Mouse (Mus musculus) ovary, postnatal 36 days (tissue): Measurements from ENCODE around the gene Hsd17b7.
"Not testable (repeated sequence)": the region's sequence is repeated elsewhere in the genome, so short reads cannot be mapped to it uniquely, and the experiment has no call there.

Experiments
- DNase-seq: peaks from one replicate; pipeline ENCODE4 v3.0.0; 2022; ENCODE audit warnings: low spot score, mixed read lengths

Gene Hsd17b7

DNA sequence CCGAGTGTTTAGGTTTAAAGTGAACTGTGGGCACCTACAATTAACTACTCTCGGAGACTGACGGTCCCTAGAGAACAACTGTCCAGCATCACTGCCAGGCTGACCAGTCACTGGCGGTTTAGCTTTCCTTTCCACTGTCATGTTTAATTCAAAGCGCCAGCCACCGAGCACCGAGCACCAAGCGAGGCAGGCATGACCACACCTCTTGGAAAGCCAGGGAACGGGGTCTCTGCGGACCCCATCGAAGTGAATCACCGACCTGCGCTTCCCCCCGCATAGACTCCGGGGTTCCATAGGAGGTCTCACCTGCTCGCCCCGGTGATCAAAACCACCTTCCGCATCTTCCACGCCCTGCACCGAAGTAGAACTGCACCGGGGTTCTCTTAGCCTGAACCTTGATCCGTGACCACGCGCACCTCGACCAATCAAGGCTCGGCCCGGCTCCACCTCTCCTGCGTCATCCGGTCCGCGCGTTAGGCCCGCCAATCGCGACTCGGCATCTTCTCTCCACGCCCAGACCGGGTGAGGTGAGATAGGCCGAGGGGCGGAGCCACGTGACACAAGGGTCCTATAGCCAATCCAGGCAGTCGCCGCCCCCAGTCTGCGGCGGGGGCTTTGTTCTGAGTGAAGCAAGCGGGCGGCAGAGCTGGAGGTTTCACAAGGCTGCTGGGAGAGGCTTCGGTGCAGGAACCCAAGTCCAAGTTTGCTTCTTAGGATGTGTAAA, at the start of gene Hsd17b7:
Gene Hsd17b7, minus strand, starts transcription at position 450 of the 724 bp plus-strand sequence.
- peak; percentile 98 for DNase-seq

- DNase-seq = no peak
Measured at GRCm38 (mm10) chr1:170014784-170015183, 45.7 kb upstream of the Hsd17b7 start.

DNA sequence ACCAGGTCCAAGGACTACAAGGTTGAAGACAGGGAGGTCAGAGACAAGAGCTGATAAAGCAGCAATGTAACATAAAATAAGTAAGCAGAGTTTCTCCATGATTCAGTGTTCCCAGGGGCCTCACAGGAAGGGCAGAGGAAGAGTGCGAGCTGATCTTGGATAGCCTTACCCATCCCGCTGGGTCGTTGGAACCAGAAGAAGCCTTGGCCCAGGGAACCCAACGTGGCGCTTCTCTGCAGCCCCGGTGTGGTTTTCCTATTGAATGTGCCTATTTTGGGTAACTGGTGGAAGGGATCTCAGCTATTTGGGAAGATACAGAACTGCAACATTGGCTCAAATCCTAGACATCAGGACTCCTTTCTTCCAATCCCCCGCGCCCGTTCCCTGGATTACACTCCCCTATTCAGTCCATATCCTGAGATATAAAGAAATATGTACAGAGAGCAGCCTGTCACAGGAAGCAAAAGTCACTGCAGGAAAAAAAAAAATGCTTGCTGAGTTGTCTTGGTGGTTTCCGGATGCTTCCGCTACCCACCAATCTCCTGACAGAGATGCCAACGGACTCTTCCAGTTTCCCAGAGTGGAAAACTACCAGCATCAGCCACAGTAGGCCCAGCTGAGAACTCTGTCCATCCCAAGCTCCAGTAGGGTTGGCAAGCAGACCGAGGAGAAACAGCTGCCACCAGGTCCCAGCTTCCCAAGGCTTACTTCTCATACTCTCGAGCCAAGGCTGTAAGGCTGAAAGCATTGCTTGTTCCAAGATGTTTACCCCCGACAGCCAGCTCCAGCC, 41.9 kb upstream of the Hsd17b7 start:
- no peak for DNase-seq

DNA sequence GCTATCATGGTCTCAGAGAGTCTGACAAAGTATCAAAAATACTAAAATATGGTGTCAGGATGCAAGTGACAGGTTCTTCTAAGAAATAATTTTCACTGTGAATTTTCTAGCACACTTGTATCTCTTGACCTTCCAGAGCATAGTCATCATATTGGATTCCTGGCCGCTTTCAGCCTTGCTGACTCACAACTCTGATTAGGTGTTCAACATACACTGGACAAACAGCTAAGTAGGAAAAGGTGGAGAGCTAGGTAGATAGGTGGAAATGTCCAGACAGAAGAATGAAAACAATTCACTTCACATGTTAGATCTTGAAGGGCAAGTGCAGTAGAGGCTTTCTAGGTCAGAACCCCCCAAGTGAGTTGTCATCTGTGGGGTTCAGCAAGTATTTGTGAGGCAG, 40.3 kb upstream of the Hsd17b7 start:
- no peak for DNase-seq

DNA sequence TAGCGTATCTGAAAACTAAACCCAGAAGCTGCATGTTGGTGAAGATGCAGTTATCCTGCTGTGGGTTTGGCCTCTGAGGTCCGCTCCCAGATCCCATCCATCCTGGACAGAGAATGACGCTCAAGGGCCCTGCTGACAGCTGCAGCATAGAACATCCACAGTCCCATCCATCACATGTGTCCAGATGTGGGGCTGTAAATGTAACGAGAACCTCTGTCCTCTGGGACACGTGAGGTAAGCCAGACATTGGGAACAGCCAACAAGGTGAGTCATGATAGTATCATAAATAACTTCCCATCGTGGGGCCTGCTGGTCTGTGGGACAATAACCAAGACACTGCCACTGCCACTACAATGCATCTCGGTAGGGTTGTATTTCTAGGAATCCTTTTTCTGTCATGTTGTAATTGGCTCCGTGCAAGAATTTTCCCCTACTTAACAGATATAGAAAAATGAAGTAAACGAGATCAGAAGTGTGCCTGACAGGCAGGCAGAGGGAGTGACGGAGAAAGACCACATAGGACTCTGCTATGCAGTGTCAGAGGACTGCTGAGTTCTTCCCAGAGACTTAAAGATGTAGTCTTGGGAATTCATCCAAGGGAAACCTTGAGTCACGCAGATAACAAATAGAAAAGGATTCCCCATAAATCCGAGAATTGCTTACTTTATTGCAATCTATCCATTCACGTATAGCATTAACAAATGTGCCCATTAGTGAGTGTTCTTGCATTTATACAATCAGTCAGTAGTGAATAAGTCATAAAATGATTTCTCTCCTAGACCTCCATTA, 39.6 kb upstream of the Hsd17b7 start:
- no peak for DNase-seq

DNA sequence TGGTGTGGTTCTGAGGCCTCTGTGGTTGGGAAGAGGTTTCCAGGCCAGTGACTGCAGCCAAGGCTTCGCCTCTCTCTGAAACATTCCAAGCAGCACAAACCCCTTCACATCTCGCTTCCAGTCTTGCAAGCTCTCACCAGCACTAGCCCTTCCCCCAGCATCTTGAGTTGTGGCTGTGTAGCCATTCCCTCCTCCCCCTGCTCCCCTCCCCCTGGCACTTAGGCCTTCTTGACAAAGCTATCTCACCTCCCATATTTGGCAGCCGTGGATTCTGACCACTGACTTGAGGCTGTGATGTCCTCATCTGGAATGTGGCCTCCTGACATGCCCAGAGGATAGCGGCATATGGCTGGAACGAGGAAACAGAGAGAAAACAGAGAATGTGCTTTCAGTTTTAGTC, 37.5 kb upstream of the Hsd17b7 start:
- DNase-seq = peak; percentile 11

GRCm38 (mm10) chr1:170005297-170005696, 36.3 kb upstream of the Hsd17b7 start:
- DNase-seq = no peak

DNA sequence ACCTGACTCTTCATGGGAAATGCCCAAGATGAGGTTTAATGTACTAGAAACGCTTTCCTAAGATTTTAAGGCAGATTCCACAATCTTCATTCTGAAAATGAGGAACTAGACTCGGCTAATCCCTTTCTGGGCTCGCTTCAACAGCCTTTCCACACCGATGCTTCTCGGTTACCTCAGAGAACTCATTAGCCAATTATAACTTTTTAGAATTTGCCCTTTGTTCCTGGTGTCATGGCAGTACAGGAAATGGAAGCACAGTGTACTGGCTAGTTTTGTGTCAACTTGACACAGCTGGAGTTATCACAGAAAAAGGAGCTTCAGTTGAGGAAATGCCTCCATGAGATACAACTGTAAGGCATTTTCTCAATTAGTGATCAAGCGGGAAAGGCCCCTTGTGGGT, 24.9 kb upstream of the Hsd17b7 start:
- DNase-seq = not testable (repeated sequence)

- DNase-seq = no peak
Measured at GRCm38 (mm10) chr1:169986166-169986565, 17.1 kb upstream of the Hsd17b7 start.

DNA sequence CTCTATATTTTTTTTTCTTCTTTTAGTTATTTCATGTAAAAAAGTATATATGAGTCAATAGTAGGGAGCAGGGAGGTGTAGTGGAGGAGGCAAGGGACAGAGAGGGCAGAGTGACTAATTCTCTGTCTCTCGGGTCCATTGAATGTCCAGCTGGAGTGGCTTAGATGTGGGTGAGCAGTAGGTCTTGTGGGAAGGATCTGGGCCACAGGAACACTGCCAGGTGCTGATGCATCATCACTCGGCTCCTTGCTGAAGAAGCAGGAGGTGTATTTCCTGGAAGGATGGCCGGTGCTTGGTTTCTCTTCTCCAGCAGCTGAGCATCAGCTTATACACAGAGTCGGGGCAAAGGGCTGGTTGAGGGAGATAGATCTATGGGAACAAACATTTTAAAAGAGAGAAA, 8.6 kb upstream of the Hsd17b7 start:
- DNase-seq = no peak

- no peak for DNase-seq
Measured at GRCm38 (mm10) chr1:169971998-169972397, 3.0 kb upstream of the Hsd17b7 start.

DNA sequence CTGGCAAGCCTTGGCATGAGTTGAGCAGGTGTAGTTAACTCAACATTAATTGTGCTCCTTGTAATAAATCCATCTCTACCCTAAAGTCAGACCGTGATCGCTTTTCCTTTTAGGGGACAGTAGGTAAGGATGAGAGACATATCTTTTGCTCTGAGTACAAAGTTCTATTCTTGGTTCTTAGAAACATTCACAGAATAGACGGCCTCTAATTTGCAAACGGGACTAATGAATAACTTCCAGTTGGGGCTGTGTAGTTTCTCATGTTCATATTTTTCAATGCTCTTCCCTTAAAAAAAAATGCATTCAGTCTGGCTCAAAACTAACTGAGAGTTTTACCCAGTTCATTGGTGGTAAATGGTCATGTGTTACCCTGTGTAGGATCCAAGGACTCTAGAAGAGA, 1.9 kb upstream of the Hsd17b7 start:
- no peak for DNase-seq

DNA sequence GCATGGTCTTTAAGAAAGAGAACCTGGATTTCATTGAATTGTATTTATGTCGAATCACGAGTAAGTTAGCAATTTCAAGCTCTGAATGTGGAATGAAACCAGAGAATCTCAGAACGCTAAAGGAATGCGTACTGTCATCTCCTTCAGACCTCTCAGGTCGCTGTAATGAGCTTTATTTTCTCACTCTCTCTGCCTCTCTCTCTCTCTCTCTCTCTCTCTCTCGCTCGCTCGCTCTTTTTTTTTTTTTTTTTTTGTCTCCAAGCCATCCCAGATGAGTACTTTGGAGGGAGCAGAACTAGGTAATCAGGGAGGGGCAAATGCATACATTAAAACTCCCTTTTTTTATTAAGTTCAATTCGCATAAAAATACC, 460 bp upstream of the Hsd17b7 start:
- DNase-seq = no peak

- no peak for DNase-seq
Measured at GRCm38 (mm10) chr1:169953106-169953505, 15.9 kb downstream of the Hsd17b7 start.

DNA sequence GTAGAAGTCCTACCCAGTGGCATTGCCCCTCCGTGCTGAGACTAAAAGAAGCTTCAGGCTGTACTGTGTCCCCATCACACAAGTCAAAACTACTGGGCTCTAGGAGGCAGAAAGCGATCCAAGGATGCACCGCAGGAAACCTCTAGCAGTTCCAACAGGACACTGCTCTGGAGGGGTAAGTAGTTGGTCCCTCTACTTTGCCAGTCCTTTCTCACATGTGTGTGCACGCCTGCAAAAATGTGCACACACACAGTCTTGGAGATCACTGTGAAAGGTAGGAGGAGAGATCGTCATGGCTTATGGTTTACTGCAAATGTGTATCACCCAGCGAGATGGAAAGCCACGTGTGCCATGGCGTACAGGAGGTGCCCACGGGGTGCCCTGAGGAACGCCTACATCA, 16.4 kb downstream of the Hsd17b7 start:
- DNase-seq = no peak

GRCm38 (mm10) chr1:169951561-169951960, 17.5 kb downstream of the Hsd17b7 start:
- no peak for DNase-seq

GRCm38 (mm10) chr1:169950651-169951050, 18.4 kb downstream of the Hsd17b7 start:
- no peak for DNase-seq

DNA sequence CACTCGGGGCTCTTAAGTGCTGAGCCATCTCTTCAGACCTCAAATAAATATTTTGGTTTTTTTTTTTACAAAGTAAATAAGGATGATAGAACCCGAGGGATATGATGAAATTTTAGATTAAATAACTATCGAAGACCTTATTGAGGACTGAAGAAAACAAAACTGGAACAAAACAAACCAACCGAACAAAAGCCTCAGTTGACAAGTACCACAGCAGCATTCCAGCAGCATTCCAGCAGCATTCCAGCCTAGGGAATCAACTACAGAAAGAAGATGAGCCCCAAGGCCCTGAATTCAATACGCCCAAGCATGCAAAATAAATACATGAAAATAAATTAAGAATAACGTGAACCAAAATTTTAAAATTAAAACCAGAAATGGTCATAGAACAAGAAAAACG, 19.1 kb downstream of the Hsd17b7 start:
- DNase-seq = no peak

GRCm38 (mm10) chr1:169948866-169949265, 20.2 kb downstream of the Hsd17b7 start:
- DNase-seq = no peak

DNA sequence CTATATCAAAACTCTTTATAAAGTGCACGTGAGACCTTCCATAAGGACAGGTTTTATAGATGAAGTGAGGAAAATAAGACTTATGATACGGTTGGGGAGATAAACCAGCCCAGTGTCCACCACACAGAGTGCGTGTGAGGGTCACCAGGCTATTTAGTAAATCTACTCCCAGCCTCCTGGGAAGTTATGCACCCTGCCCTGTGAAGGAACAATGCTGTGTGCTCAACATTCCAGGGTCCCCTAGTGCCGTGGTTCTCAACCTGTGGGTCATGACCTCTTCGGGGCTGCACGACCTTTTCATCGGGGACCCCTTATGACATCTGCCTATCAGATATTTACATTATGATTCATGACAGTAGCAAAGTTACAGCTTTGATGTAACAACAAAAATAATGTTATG, 20.8 kb downstream of the Hsd17b7 start:
- no peak for DNase-seq

DNA sequence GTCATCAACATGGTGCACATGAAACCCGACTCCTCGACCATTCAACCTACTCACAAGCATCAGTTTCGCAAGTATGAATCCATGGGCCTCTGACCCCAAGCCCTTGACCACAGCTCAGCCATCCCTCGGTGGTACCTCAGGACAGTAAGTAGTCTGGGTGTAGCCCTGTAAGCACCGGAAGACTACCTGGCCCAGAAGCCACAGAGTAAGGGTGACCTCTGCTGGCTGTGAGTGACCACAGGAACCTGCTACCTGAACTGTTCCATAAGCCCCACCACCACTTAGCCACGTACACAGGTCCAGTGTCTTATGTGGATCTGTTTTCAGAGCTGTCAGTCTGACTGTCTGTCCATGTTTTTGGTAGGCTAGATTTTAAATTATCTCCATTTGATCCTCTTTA, 21.4 kb downstream of the Hsd17b7 start:
- no peak for DNase-seq

DNA sequence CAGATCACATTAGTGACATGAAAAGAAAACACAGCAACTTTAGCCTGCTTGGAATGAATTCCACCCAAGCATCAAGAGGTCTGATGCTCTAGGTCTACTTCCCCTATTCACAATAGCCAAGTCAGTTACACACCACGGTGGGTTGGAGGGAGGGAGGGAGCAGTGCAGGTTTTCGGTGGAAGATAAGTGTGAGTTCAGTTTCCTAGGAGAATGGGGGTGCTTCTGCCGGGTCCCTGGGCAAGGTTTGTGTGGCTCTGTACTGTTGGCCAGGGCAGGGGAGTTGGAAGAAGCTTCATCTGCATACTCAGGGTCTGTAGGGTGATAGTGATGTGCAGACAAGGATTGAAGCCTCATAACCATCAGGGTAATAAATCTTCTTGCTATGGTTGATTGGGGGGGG, 23.0 kb downstream of the Hsd17b7 start:
- no peak for DNase-seq

GRCm38 (mm10) chr1:169939345-169939744, 29.7 kb downstream of the Hsd17b7 start:
- DNase-seq = no peak
